Mouse (Mus musculus): ENCODE results near the gene Slc6a6. TPM values are rescaled to one million over a fixed set of nuclear protein-coding genes. Genes with fewer than 3 reads are reported as not detected.

Slc6a6 gene
- polyA plus RNA-seq, 1 experiment from 2014 or later, result 66.8 TPM

- WGBS, result 24% methylated on average over 1 of the region's 1 CpGs
- H3K4me1 ChIP-seq (ENCODE audit: control insufficient read depth in 2 of 2, insufficient read depth in 2 of 2, low read length in 2 of 2), result peaks cover 13 to 28% of the 10 kb centered on the region in 2 experiments
- H3K27me3 ChIP-seq (ENCODE audit: control insufficient read depth, insufficient read depth, low read length), result no peaks in the 10 kb centered on the region
- peaks cover 93% of the 10 kb centered on the region for H3K36me3 ChIP-seq (ENCODE audit: control insufficient read depth, insufficient read depth, low read length)
- no peak overlapping the region for H3K4me2 ChIP-seq (ENCODE audit: low read length)
- no peak overlapping the region for H3K4me3 ChIP-seq (ENCODE audit: control insufficient read depth in 1 of 2, insufficient read depth in 1 of 2, low read depth in 1 of 2, low read length in 2 of 2)
- ATAC-seq (ENCODE audit: insufficient number of reproducible peaks, insufficient read depth, low FRiP score, low read depth), result no peak
- H3K27ac ChIP-seq (replicated peaks in 1 of 2; ENCODE audit: control insufficient read depth in 1 of 2, insufficient read depth in 1 of 2, low read depth in 2 of 2, low read length in 2 of 2), result no peak overlapping the region; a peak in 1 of 4 replicates
- H3K9ac ChIP-seq (ENCODE audit: low read length), result no peak overlapping the region
- H3K9me3 ChIP-seq (ENCODE audit: control insufficient read depth, low read length), result no peaks in the 10 kb centered on the region
These were observed 43.5 kb downstream of the Slc6a6 start for GRCm38 (mm10) chr6:91727361-91727760.

- WGBS, result 46% methylated on average over 6 of the region's 6 CpGs
- peaks cover 13 to 28% of the 10 kb centered on the region in 2 experiments for H3K4me1 ChIP-seq (ENCODE audit: control insufficient read depth in 2 of 2, insufficient read depth in 2 of 2, low read length in 2 of 2)
- H3K36me3 ChIP-seq (ENCODE audit: control insufficient read depth, insufficient read depth, low read length), result peaks cover 92% of the 10 kb centered on the region
- H3K9ac ChIP-seq (ENCODE audit: low read length), result peak overlapping the region; percentile 31; the same call in 1 of the 2 replicates
- ATAC-seq (ENCODE audit: insufficient number of reproducible peaks, insufficient read depth, low FRiP score, low read depth), result no peak; the same call in 1 of the 2 replicates
- H3K27ac ChIP-seq (replicated peaks in 1 of 2; ENCODE audit: control insufficient read depth in 1 of 2, insufficient read depth in 1 of 2, low read depth in 2 of 2, low read length in 2 of 2), result peak overlapping the region; percentile 46 to 63
- no peaks in the 10 kb centered on the region for H3K27me3 ChIP-seq (ENCODE audit: control insufficient read depth, insufficient read depth, low read length)
- H3K9me3 ChIP-seq (ENCODE audit: control insufficient read depth, low read length), result no peaks in the 10 kb centered on the region
- no peak overlapping the region for H3K4me2 ChIP-seq (ENCODE audit: low read length)
- no peak overlapping the region for H3K4me3 ChIP-seq (ENCODE audit: control insufficient read depth in 1 of 2, insufficient read depth in 1 of 2, low read depth in 1 of 2, low read length in 2 of 2)
These were observed 45.2 kb downstream of the Slc6a6 start for GRCm38 (mm10) chr6:91728939-91729619.

- H3K36me3 ChIP-seq (ENCODE audit: control insufficient read depth, insufficient read depth, low read length), result peaks cover 91% of the 10 kb centered on the region
- WGBS, result 39% methylated on average over 12 of the region's 12 CpGs
- H3K4me1 ChIP-seq (ENCODE audit: control insufficient read depth in 2 of 2, insufficient read depth in 2 of 2, low read length in 2 of 2), result peaks cover 13 to 28% of the 10 kb centered on the region in 2 experiments
- peak; percentile 53 for ATAC-seq (ENCODE audit: insufficient number of reproducible peaks, insufficient read depth, low FRiP score, low read depth)
- no peaks in the 10 kb centered on the region for H3K9me3 ChIP-seq (ENCODE audit: control insufficient read depth, low read length)
- H3K9ac ChIP-seq (ENCODE audit: low read length), result 0 out of 2 replicates have a peak overlapping the region, but pooled peaks have one; percentile 31
- H3K27ac ChIP-seq (replicated peaks in 1 of 2; ENCODE audit: control insufficient read depth in 1 of 2, insufficient read depth in 1 of 2, low read depth in 2 of 2, low read length in 2 of 2), result peak overlapping the region; percentile 46 to 63
- H3K27me3 ChIP-seq (ENCODE audit: control insufficient read depth, insufficient read depth, low read length), result no peaks in the 10 kb centered on the region
- no peak overlapping the region for H3K4me2 ChIP-seq (ENCODE audit: low read length)
- H3K4me3 ChIP-seq (ENCODE audit: control insufficient read depth in 1 of 2, insufficient read depth in 1 of 2, low read depth in 1 of 2, low read length in 2 of 2), result no peak overlapping the region
These were observed 45.8 kb downstream of the Slc6a6 start for GRCm38 (mm10) chr6:91729677-91730127.

GRCm38 (mm10) chr6:91732138-91732537, 48.3 kb downstream of the Slc6a6 start:
- Histone ChIP-seq H3K4me1 (ENCODE audit: control insufficient read depth in 2 of 2, insufficient read depth in 2 of 2, low read length in 2 of 2) (peaks cover 13 to 38% of the 10 kb centered on the region in 2 experiments), H3K9me3 (ENCODE audit: control insufficient read depth, low read length) (no peaks in the 10 kb centered on the region), H3K27me3 (ENCODE audit: control insufficient read depth, insufficient read depth, low read length) (0 out of 2 replicates have a peak, but pooled peaks cover 2% of the 10 kb centered on the region), H3K4me2 (ENCODE audit: low read length) (no peak overlapping the region), H3K4me3 (ENCODE audit: control insufficient read depth in 1 of 2, insufficient read depth in 1 of 2, low read depth in 1 of 2, low read length in 2 of 2) (no peak overlapping the region), H3K36me3 (ENCODE audit: control insufficient read depth, insufficient read depth, low read length) (peaks cover 90% of the 10 kb centered on the region), H3K27ac (replicated peaks in 1 of 2; ENCODE audit: control insufficient read depth in 1 of 2, insufficient read depth in 1 of 2, low read depth in 2 of 2, low read length in 2 of 2) (no peak overlapping the region), H3K9ac (ENCODE audit: low read length) (no peak overlapping the region)
- no peak for ATAC-seq (ENCODE audit: insufficient number of reproducible peaks, insufficient read depth, low FRiP score, low read depth)
- 77% methylated on average over 11 of the region's 11 CpGs for WGBS

- Histone ChIP-seq H3K27me3 (ENCODE audit: control insufficient read depth, insufficient read depth, low read length) (0 out of 2 replicates have a peak, but pooled peaks cover 11% of the 10 kb centered on the region), H3K4me1 (ENCODE audit: control insufficient read depth in 2 of 2, insufficient read depth in 2 of 2, low read length in 2 of 2) (peaks cover 2 to 16% of the 10 kb centered on the region in 2 experiments; a peak in 2 of 4 replicates), H3K27ac (replicated peaks in 1 of 2; ENCODE audit: control insufficient read depth in 1 of 2, insufficient read depth in 1 of 2, low read depth in 2 of 2, low read length in 2 of 2) (0 out of 4 replicates have a peak overlapping the region, but pooled peaks of 1 of the 2 experiments have one; percentile 47), H3K4me2 (ENCODE audit: low read length) (no peak overlapping the region), H3K9me3 (ENCODE audit: control insufficient read depth, low read length) (no peaks in the 10 kb centered on the region), H3K4me3 (ENCODE audit: control insufficient read depth in 1 of 2, insufficient read depth in 1 of 2, low read depth in 1 of 2, low read length in 2 of 2) (no peak overlapping the region), H3K36me3 (ENCODE audit: control insufficient read depth, insufficient read depth, low read length) (peaks cover 93% of the 10 kb centered on the region), H3K9ac (ENCODE audit: low read length) (no peak overlapping the region)
- WGBS, result 65% methylated on average over 5 of the region's 5 CpGs
- peak; percentile 61 for ATAC-seq (ENCODE audit: insufficient number of reproducible peaks, insufficient read depth, low FRiP score, low read depth)
These were observed 52.6 kb downstream of the Slc6a6 start for GRCm38 (mm10) chr6:91736471-91736870.

GRCm38 (mm10) chr6:91737451-91737850, 53.6 kb downstream of the Slc6a6 start:
- no peak for ATAC-seq (ENCODE audit: insufficient number of reproducible peaks, insufficient read depth, low FRiP score, low read depth)
- no peak overlapping the region for H3K9ac ChIP-seq (ENCODE audit: low read length)
- no peak overlapping the region for H3K4me2 ChIP-seq (ENCODE audit: low read length)
- peaks cover 2 to 16% of the 10 kb centered on the region in 2 experiments; a peak in 2 of 4 replicates for H3K4me1 ChIP-seq (ENCODE audit: control insufficient read depth in 2 of 2, insufficient read depth in 2 of 2, low read length in 2 of 2)
- H3K27me3 ChIP-seq (ENCODE audit: control insufficient read depth, insufficient read depth, low read length), result 0 out of 2 replicates have a peak, but pooled peaks cover 11% of the 10 kb centered on the region
- H3K9me3 ChIP-seq (ENCODE audit: control insufficient read depth, low read length), result no peaks in the 10 kb centered on the region
- 82% methylated on average over 7 of the region's 7 CpGs for WGBS
- no peak overlapping the region for H3K27ac ChIP-seq (replicated peaks in 1 of 2; ENCODE audit: control insufficient read depth in 1 of 2, insufficient read depth in 1 of 2, low read depth in 2 of 2, low read length in 2 of 2)
- peaks cover 95% of the 10 kb centered on the region for H3K36me3 ChIP-seq (ENCODE audit: control insufficient read depth, insufficient read depth, low read length)
- H3K4me3 ChIP-seq (ENCODE audit: control insufficient read depth in 1 of 2, insufficient read depth in 1 of 2, low read depth in 1 of 2, low read length in 2 of 2), result no peak overlapping the region

GRCm38 (mm10) chr6:91738058-91738457, 54.2 kb downstream of the Slc6a6 start:
- Histone ChIP-seq H3K27ac (replicated peaks in 1 of 2; ENCODE audit: control insufficient read depth in 1 of 2, insufficient read depth in 1 of 2, low read depth in 2 of 2, low read length in 2 of 2) (no peak overlapping the region), H3K4me3 (ENCODE audit: control insufficient read depth in 1 of 2, insufficient read depth in 1 of 2, low read depth in 1 of 2, low read length in 2 of 2) (no peak overlapping the region), H3K4me2 (ENCODE audit: low read length) (no peak overlapping the region), H3K9ac (ENCODE audit: low read length) (no peak overlapping the region), H3K27me3 (ENCODE audit: control insufficient read depth, insufficient read depth, low read length) (0 out of 2 replicates have a peak, but pooled peaks cover 11% of the 10 kb centered on the region), H3K4me1 (ENCODE audit: control insufficient read depth in 2 of 2, insufficient read depth in 2 of 2, low read length in 2 of 2) (peaks cover 2 to 16% of the 10 kb centered on the region in 2 experiments; a peak in 2 of 4 replicates), H3K9me3 (ENCODE audit: control insufficient read depth, low read length) (no peaks in the 10 kb centered on the region), H3K36me3 (ENCODE audit: control insufficient read depth, insufficient read depth, low read length) (peaks cover 95% of the 10 kb centered on the region)
- 40% methylated on average over 5 of the region's 5 CpGs for WGBS
- ATAC-seq (ENCODE audit: insufficient number of reproducible peaks, insufficient read depth, low FRiP score, low read depth), result no peak
